In genomic region chr15:77254636-77255035, GRCm38 (mm10) we compare ENCODE assay signal across 9 mouse cellular contexts. TPM values are rescaled to one million over a fixed set of nuclear protein-coding genes. Genes with fewer than 3 reads are reported as not detected.
A peak's percentile ranks its signal among the peaks of the same experiment; 100 is the strongest.
DNase-seq lines count a peak whose midpoint lies in the region; ATAC-seq lines count a peak whose summit lies in the region.
"Had no signal": no experiment of that assay in that cellular context is flagged by ENCODE, and none has a peak within 500 bp of the region (broad histone marks: within the 10 kb centered on the region; RNA-seq: fewer than 3 reads in every experiment).

No protein-coding gene starts in this region.

- no peak overlapping the region for H3K4me3 ChIP-seq in lung, embryonic 15.5 days
- H3K4me3 ChIP-seq in limb, embryonic 11.5 days (ENCODE audit: low read depth, low read length), result no peak overlapping the region
- no peak overlapping the region for H3K4me3 ChIP-seq in stomach, embryonic 16.5 days (replicated peaks; ENCODE audit: low read length)

- peaks cover 36% of the 10 kb centered on the region for H3K4me1 ChIP-seq in lung, embryonic 15.5 days
- H3K4me1 ChIP-seq in limb, embryonic 11.5 days (ENCODE audit: control insufficient read depth, insufficient read depth, low read length), result peaks cover 62% of the 10 kb centered on the region
- H3K4me1 ChIP-seq in stomach, embryonic 16.5 days (ENCODE audit: control insufficient read depth, insufficient read depth, low read length), result peaks cover 31% of the 10 kb centered on the region

- DNase-seq in lung, postnatal 4 days, result no peak
- DNase-seq in forelimb bud, embryonic 11.5 days (ENCODE audit: low read depth, low spot score), result peak; percentile 96
- peak; percentile 82 for DNase-seq in limb, embryonic 11.5 days (ENCODE audit: low spot score)
- DNase-seq in testis, postnatal 10 days (ENCODE audit: low spot score), result no peak
- no peak for DNase-seq in lung, postnatal 36 days

- peak; percentile 49; the same call in 1 of the 2 replicates for ATAC-seq in lung, embryonic 15.5 days (ENCODE audit: borderline replicate concordance, extremely low read depth, low FRiP score, low TSS enrichment)
- peak; percentile 81 for ATAC-seq in limb, embryonic 11.5 days (ENCODE audit: insufficient number of reproducible peaks, low FRiP score, low TSS enrichment, low read depth)
- peak; percentile 84; the same call in 1 of the 2 replicates for ATAC-seq in stomach, embryonic 16.5 days (ENCODE audit: insufficient read depth, low FRiP score)
- ATAC-seq in megakaryocyte progenitor cell, adult 5-6 weeks (replicated peaks; ENCODE audit: poor library complexity), result no peak
- ATAC-seq: Patski had no signal

- H3K4me2 ChIP-seq in lung, embryonic 15.5 days, result no peak overlapping the region
- H3K4me2 ChIP-seq in limb, embryonic 11.5 days (ENCODE audit: low read depth, severe bottlenecking), result peak overlapping the region; percentile 32; the same call in 1 of the 2 replicates
- H3K4me2 ChIP-seq in stomach, embryonic 16.5 days (ENCODE audit: low read depth, low read length), result no peak overlapping the region

- peak overlapping the region; percentile 70; the same call in 1 of the 2 replicates for H3K27ac ChIP-seq in lung, embryonic 15.5 days
- peak overlapping the region; percentile 93 for H3K27ac ChIP-seq in limb, embryonic 11.5 days (replicated peaks; ENCODE audit: low read depth, low read length)
- peak overlapping the region; percentile 79 for H3K27ac ChIP-seq in stomach, embryonic 16.5 days (ENCODE audit: low read length)

- H3K27me3 ChIP-seq in lung, embryonic 15.5 days, result no peaks in the 10 kb centered on the region
- H3K27me3 ChIP-seq in limb, embryonic 11.5 days (ENCODE audit: control insufficient read depth, insufficient read depth, low read length), result no peaks in the 10 kb centered on the region
- H3K27me3 ChIP-seq in stomach, embryonic 16.5 days (ENCODE audit: control insufficient read depth, insufficient read depth, low read length), result no peaks in the 10 kb centered on the region
- H3K27me3 ChIP-seq: Patski had no signal

- no peaks in the 10 kb centered on the region for H3K36me3 ChIP-seq in lung, embryonic 15.5 days
- no peaks in the 10 kb centered on the region for H3K36me3 ChIP-seq in limb, embryonic 11.5 days (ENCODE audit: control insufficient read depth, insufficient read depth, low read length)
- no peaks in the 10 kb centered on the region for H3K36me3 ChIP-seq in stomach, embryonic 16.5 days (ENCODE audit: control insufficient read depth, insufficient read depth, low read length)

- no peak overlapping the region for H3K9ac ChIP-seq in lung, embryonic 15.5 days
- H3K9ac ChIP-seq in limb, embryonic 11.5 days (ENCODE audit: low read length), result peak overlapping the region; percentile 45; the same call in 1 of the 2 replicates
- no peak overlapping the region for H3K9ac ChIP-seq in stomach, embryonic 16.5 days (ENCODE audit: low read length)

- no peaks in the 10 kb centered on the region for H3K9me3 ChIP-seq in lung, embryonic 15.5 days
- no peaks in the 10 kb centered on the region for H3K9me3 ChIP-seq in limb, embryonic 11.5 days (ENCODE audit: control insufficient read depth, low read length)
- no peaks in the 10 kb centered on the region for H3K9me3 ChIP-seq in stomach, embryonic 16.5 days (replicated peaks; ENCODE audit: control insufficient read depth, low read length)

- 3% methylated on average over 1 of the region's 1 CpGs for WGBS in lung, embryonic 15.5 days
- 0% methylated on average over 1 of the region's 1 CpGs for WGBS in limb, embryonic 11.5 days
- 26% methylated on average over 1 of the region's 1 CpGs for WGBS in stomach, embryonic 16.5 days

RNA-seq across cellular contexts. Expression of gene Rbfox2, which starts 52.2 kb away (rescaled TPM):
- polyA plus RNA-seq in lung, embryonic 15.5 days (2015; fragmentation: Nextera tagmentation; extraction: Ambion mirVana), result 41.8 and 43.3 TPM in 2 replicates
- polyA plus RNA-seq in limb, embryonic 11.5 days (2014; fragmentation: Nextera tagmentation; extraction: Ambion mirVana), result 71.5 and 74.2 TPM in 2 replicates
- 55.7 and 63.6 TPM in 2 replicates for polyA plus RNA-seq in stomach, embryonic 16.5 days (2015; fragmentation: Nextera tagmentation; extraction: Ambion mirVana)
- total RNA-seq in megakaryocyte progenitor cell, adult 5-6 weeks (2015), result 0.22 and 0.32 TPM in 2 replicates
- total RNA-seq in megakaryocyte progenitor cell, adult 5-6 weeks (2017), result 0.54 and 0.87 TPM in 2 replicates

Comparison
In these comparisons a context has a peak if more than half of its experiments do, and no peak if none do; other contexts are left out.
1. DNase-seq: peak in forelimb bud, embryonic 11.5 days (single experiment) and limb, embryonic 11.5 days (single experiment); none in lung, postnatal 4 days (0 of 2), testis, postnatal 10 days (single experiment) and lung, postnatal 36 days (single experiment).
2. Peak in every context shown above with its lines, with median percentiles within 50 percentile points of each other: H3K27ac ChIP-seq.